Mouse (Mus musculus) midbrain, embryonic 12.5 days (tissue): ENCODE measurements around the gene Ccdc171. TPM values are rescaled to one million over a fixed set of nuclear protein-coding genes. Genes with fewer than 3 reads are reported as not detected.
"Not testable (repeated sequence)": the region's sequence is repeated elsewhere in the genome, so short reads cannot be mapped to it uniquely, and the experiment has no call there.

Experiments used
- ATAC-seq: fragments of 200-750 bp; cut with Nextera tagmentation; 2 replicates; pipeline ENCODE4 v1.8.0; 2017; ENCODE audit warnings: low read depth, moderate TSS enrichment, moderate library complexity; ENCODE audit not compliant: low FRiP score
- H3K27ac ChIP-seq: fragments of 300-500 bp; sonication (generic); replicated peaks from 2 replicates; pipeline ENCODE4 v1.5.1; 2016; ENCODE audit warnings: mild to moderate bottlenecking
- H3K27me3 ChIP-seq: fragments of 300-500 bp; sonication (generic); 2 replicates; pipeline ENCODE4 v1.6.1; 2016; ENCODE audit warnings: mild to moderate bottlenecking
- H3K36me3 ChIP-seq: fragments of 300-500 bp; sonication (generic); 2 replicates; pipeline ENCODE4 v1.6.1; 2016
- H3K4me1 ChIP-seq: fragments of 300-500 bp; sonication (generic); 2 replicates; pipeline ENCODE4 v1.6.1; 2016
- H3K4me2 ChIP-seq: fragments of 300-500 bp; sonication (generic); replicated peaks from 2 replicates; pipeline ENCODE4 v1.6.1; 2016; ENCODE audit warnings: mild to moderate bottlenecking, moderate library complexity
- H3K4me3 ChIP-seq: fragments of 300-500 bp; sonication (generic); 2 replicates; pipeline ENCODE4 v1.5.1; 2016; ENCODE audit warnings: mild to moderate bottlenecking
- H3K9ac ChIP-seq: fragments of 300-500 bp; sonication (generic); replicated peaks from 2 replicates; pipeline ENCODE4 v1.6.1; 2016; ENCODE audit warnings: mild to moderate bottlenecking, moderate library complexity
- H3K9me3 ChIP-seq: fragments of 300-500 bp; sonication (generic); 2 replicates; pipeline ENCODE4 v1.6.1; 2016; ENCODE audit warnings: mild to moderate bottlenecking
- WGBS: fragments of 180-500 bp; shearing (Covaris S2); methylation state at CpG from one replicate; pipeline ENCODE4 v1.1.7; 2016; 5-methylcytosine and 5-hydroxymethylcytosine counted together
- polyA plus RNA-seq: library from polyadenylated mRNA; unstranded; fragments of >200 nt; fragmentation: Nextera tagmentation; extraction: Ambion mirVana; gene quantifications from 2 replicates; pipeline ENCODE4 v1.2.1, GENCODE M21; 2016

Gene Ccdc171
- polyA plus RNA-seq, 1 experiment from 2014 or later, result 6.3 TPM

DNA sequence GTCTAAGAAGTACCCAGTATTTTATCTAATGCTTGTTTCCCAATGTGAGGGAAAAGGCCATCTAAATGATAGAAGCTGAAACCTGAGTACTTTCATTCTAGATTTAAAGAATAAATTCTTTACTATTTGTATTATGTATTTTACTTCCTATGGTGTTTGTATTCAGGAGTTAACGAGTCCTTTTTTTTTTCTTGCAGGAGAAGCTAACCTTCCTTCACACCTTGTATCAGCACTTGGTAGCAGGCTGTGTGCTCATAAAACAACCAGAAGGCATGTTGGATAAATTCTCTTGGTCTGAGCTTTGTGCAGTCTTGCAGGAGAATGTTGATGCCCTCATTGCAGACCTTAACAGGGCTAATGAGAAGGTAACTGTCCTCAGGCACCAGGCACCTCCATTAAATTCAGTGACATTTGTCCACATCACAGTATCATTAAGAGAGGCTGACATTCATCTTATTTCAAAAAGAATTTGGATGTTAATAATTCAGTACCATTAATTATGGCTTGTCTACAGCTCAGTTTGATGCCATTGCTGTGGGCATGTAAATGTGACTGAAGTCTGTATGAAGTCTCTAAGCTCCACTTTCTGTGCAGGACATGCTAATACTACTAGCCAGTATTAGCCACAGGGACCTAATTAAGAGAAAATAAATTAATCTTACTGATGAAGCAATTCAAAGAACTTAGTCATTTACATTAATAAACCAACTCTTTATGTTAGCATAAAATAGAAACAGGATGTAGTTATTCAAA is 136.3 kb downstream of the Ccdc171 start:
- no peak for ATAC-seq
- 100% methylated on average over 1 of the region's 1 CpGs for WGBS

DNA sequence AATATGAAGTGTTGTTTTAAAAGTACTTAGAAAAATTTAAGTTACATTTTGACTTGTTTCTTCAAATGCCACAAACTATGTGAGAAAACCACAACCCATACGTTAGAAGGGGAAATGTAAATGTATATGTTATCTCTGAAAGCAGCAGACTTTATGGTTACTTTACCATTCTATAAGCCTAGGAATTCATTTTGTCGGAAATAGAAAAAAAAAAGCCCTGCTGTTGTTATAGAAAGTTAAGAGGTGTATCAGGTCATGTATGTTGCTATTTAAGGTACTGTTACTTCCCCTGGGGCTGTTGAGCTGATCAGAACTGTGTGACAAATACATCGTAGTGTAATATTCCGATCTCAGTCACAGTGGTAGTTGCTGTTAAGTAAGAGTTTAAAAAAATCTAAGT is 137.0 kb downstream of the Ccdc171 start:
- H3K4me1 ChIP-seq, result no peaks in the 10 kb centered on the region
- no peaks in the 10 kb centered on the region for H3K9me3 ChIP-seq
- H3K27me3 ChIP-seq, result no peaks in the 10 kb centered on the region
- H3K4me3 ChIP-seq, result no peak overlapping the region
- H3K4me2 ChIP-seq, result no peak overlapping the region
- no peak overlapping the region for H3K9ac ChIP-seq
- ATAC-seq, result no peak
- H3K36me3 ChIP-seq, result no peaks in the 10 kb centered on the region
- WGBS, result 90% methylated on average over 4 of the region's 4 CpGs
- H3K27ac ChIP-seq, result no peak overlapping the region

More for the DNA sequence above, 136.3 kb downstream of the Ccdc171 start:
- Histone ChIP-seq H3K4me3 (no peak overlapping the region), H3K27me3 (no peaks in the 10 kb centered on the region), H3K27ac (no peak overlapping the region), H3K9ac (no peak overlapping the region), H3K4me2 (no peak overlapping the region), H3K9me3 (no peaks in the 10 kb centered on the region), H3K36me3 (no peaks in the 10 kb centered on the region), H3K4me1 (peaks cover 3% of the 10 kb centered on the region)

DNA sequence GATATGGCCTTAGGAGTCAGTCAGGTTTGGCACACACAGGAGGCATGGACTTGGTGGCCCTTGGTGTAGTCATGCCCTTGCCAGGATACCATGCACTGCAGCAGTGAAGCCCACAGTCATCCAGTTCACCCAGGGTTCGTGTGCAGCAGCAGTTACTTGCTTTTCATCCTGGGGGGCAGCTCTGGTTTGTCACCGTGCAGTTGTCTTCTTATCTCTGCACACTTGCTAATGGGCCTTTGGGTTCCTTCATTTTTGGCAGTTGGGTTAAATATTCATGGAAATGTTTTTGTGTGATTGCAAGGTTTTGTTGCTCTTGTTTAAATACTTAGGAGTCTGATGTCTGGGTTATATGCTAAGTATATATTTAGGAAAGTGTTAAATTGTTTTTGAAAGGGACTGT is 144.2 kb downstream of the Ccdc171 start:
- 85% methylated on average over 2 of the region's 2 CpGs for WGBS
- Histone ChIP-seq H3K9me3 (no peaks in the 10 kb centered on the region), H3K36me3 (no peaks in the 10 kb centered on the region), H3K4me2 (no peak overlapping the region), H3K27ac (no peak overlapping the region), H3K27me3 (no peaks in the 10 kb centered on the region), H3K4me1 (no peaks in the 10 kb centered on the region), H3K9ac (no peak overlapping the region), H3K4me3 (no peak overlapping the region)
- ATAC-seq, result no peak

DNA sequence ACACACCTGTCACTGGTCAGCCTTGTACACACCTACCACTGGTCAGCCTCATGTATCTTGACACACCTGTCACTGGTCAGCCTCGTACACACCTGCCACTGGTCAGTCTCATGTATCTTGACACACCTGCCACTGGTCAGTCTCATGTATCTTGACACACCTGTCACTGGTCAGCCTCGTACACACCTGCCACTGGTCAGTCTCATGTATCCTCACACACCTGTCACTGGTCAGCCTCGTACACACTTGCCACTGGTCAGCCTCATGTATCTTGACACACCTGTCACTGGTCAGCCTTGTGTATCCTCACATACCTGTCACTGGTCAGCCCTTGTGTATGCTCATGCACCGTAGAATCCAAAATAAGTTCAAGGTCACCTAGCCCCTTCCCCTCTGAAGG is 150.0 kb downstream of the Ccdc171 start:
- H3K27me3 ChIP-seq, H3K4me1 ChIP-seq, H3K9me3 ChIP-seq, H3K4me3 ChIP-seq, H3K36me3 ChIP-seq, H3K27ac ChIP-seq, ATAC-seq, H3K9ac ChIP-seq, H3K4me2 ChIP-seq: not testable (repeated sequence)
- 93% methylated on average over 4 of the region's 4 CpGs for WGBS

DNA sequence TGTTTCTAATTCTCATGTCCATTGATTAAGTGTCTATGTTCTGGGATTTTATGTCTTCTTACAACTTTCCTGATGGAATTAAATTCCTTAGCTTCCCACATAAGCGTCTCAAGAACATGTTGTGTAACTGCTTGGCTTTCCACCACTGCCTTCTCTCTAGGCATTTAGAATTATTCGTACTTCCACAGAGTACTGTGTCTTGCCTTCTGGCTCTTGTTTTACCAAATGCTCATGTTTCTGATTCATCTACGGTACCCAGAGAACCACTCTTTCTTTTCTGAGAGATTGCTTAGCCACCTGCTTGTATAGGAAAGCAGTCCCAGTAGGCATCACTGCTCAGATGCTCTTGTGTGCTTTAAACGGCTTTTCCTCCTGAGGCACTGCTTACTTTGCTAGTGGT is 151.1 kb downstream of the Ccdc171 start:
- no peaks in the 10 kb centered on the region for H3K27me3 ChIP-seq
- H3K4me2 ChIP-seq, result no peak overlapping the region
- no peaks in the 10 kb centered on the region for H3K36me3 ChIP-seq
- WGBS, result 90% methylated on average over 4 of the region's 4 CpGs
- no peak overlapping the region for H3K27ac ChIP-seq
- no peaks in the 10 kb centered on the region for H3K4me1 ChIP-seq
- ATAC-seq, result no peak
- H3K9ac ChIP-seq, result no peak overlapping the region
- H3K9me3 ChIP-seq, result no peaks in the 10 kb centered on the region
- no peak overlapping the region for H3K4me3 ChIP-seq

DNA sequence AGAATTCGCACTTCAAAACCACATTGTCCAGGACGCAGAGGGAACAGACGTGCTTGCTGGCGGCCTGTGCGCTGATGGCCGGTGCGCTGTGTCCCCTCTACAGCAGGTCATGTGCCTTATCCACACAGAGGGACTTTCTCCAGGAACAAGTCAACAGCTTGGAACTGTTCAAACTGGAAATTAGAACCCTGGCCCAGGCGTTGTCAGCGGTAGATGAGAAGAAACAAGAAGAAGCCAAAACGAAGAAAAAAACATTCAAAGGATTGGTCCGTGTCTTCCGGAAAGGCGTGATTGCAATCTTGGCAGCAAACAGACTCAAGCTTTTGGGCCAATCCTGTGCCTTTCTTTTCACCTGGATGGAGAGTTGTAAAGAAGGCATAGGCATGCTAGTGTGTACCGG is 155.7 kb downstream of the Ccdc171 start:
- no peak for ATAC-seq
- no peak overlapping the region for H3K4me3 ChIP-seq
- H3K9ac ChIP-seq, result no peak overlapping the region
- H3K4me1 ChIP-seq, result no peaks in the 10 kb centered on the region
- H3K36me3 ChIP-seq, result no peaks in the 10 kb centered on the region
- WGBS, result 95% methylated on average over 14 of the region's 14 CpGs
- no peaks in the 10 kb centered on the region for H3K27me3 ChIP-seq
- H3K9me3 ChIP-seq, result no peaks in the 10 kb centered on the region
- no peak overlapping the region for H3K27ac ChIP-seq
- no peak overlapping the region for H3K4me2 ChIP-seq

DNA sequence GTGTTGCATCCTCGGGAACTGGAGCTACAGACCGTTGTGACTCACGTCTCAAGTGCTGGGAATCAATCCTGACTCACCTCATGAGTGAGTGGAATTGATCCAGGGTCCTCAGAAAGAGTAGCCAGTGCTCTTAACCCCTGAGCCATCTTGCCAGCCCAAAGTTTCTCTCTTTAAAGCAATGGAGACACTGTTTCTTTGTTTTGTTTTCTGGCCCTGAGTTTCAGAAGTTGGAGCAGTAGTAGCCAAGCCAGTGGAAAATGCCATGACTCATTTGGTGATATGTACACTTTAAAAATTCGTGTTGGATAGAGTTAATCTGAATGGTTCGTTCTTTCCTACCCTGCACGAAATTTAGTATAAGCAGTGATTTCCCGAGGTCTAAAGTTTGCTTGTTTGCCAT is 157.5 kb downstream of the Ccdc171 start:
- no peaks in the 10 kb centered on the region for H3K36me3 ChIP-seq
- no peak overlapping the region for H3K9ac ChIP-seq
- no peak overlapping the region for H3K4me2 ChIP-seq
- 91% methylated on average over 7 of the region's 7 CpGs for WGBS
- H3K4me3 ChIP-seq, result no peak overlapping the region
- no peaks in the 10 kb centered on the region for H3K4me1 ChIP-seq
- no peaks in the 10 kb centered on the region for H3K27me3 ChIP-seq
- ATAC-seq, result no peak
- H3K9me3 ChIP-seq, result no peaks in the 10 kb centered on the region
- no peak overlapping the region for H3K27ac ChIP-seq

DNA sequence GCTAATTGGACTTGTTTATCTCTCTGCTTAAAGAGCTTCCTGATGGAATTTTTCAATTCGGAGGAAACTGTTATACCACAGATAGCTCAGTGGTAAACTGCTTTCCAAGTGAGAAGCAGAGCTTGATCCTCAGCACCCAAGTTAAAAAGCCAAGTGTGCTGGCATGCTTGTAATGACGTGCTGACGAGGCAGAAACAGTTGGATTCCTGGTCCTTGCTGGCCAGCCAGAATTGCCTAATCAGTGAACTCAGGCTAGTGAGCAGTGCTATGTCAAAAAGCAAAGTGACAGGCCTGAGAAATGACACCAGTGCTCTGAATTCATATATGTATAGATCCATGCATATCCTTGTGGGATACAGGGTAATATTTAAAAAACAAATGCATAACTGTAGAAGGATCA is 174.8 kb downstream of the Ccdc171 start:
- H3K4me3 ChIP-seq, result no peak overlapping the region
- no peak overlapping the region for H3K4me2 ChIP-seq
- no peaks in the 10 kb centered on the region for H3K27me3 ChIP-seq
- no peak for ATAC-seq
- WGBS, result 80% methylated on average over 3 of the region's 3 CpGs
- H3K4me1 ChIP-seq, result no peaks in the 10 kb centered on the region
- no peak overlapping the region for H3K27ac ChIP-seq
- H3K36me3 ChIP-seq, result no peaks in the 10 kb centered on the region
- H3K9ac ChIP-seq, result no peak overlapping the region
- no peaks in the 10 kb centered on the region for H3K9me3 ChIP-seq

DNA sequence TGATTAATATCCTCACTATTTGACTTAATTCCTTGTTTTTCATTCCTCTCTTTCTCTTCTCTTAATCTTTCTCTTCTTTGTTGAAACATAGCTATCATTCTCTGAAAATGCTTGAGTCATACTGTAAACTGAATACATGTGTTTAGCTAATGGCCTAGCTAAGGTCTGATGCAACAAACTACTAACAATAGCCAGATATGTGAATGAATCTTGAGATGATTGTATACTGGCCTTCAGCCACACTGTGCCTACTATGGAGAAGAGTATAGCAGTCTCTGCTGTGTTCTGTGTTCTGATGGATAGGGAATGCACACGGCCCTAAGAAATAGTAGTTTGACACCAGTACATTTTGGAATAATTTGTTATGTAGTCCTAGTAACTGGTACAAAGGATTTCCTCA is 191.7 kb downstream of the Ccdc171 start:
- Histone ChIP-seq H3K27me3 (no peaks in the 10 kb centered on the region), H3K4me2 (no peak overlapping the region), H3K4me3 (no peak overlapping the region), H3K4me1 (peaks cover 4% of the 10 kb centered on the region; the same call in 1 of the 2 replicates), H3K9me3 (no peaks in the 10 kb centered on the region), H3K36me3 (no peaks in the 10 kb centered on the region), H3K9ac (no peak overlapping the region), H3K27ac (no peak overlapping the region)
- WGBS, result 92% methylated on average over 1 of the region's 1 CpGs
- ATAC-seq, result no peak

DNA sequence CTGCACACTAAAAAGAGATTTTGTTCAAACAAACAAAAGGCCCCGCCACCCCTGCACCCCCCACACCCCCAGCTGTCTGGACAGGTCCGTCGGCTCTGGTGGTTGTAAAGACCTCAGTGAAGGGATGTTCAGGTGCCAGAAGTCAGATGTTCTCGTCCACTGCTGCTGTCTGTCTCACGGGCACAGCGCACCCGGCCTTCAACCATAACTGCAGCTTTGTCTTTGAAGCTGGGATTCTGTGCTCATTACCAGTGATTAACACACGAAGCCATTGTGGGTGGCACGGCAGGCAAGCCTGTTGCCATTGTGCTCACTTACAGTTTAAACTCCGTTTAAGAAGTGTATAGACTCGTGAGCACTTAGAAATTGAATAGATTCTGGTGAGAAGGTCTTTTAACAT is 194.5 kb downstream of the Ccdc171 start:
- no peaks in the 10 kb centered on the region for H3K9me3 ChIP-seq
- H3K27ac ChIP-seq, result no peak overlapping the region
- peaks cover 4% of the 10 kb centered on the region; the same call in 1 of the 2 replicates for H3K4me1 ChIP-seq
- no peak overlapping the region for H3K4me3 ChIP-seq
- no peaks in the 10 kb centered on the region for H3K36me3 ChIP-seq
- H3K4me2 ChIP-seq, result no peak overlapping the region
- no peaks in the 10 kb centered on the region for H3K27me3 ChIP-seq
- H3K9ac ChIP-seq, result no peak overlapping the region
- no peak for ATAC-seq
- WGBS, result 54% methylated on average over 11 of the region's 11 CpGs

DNA sequence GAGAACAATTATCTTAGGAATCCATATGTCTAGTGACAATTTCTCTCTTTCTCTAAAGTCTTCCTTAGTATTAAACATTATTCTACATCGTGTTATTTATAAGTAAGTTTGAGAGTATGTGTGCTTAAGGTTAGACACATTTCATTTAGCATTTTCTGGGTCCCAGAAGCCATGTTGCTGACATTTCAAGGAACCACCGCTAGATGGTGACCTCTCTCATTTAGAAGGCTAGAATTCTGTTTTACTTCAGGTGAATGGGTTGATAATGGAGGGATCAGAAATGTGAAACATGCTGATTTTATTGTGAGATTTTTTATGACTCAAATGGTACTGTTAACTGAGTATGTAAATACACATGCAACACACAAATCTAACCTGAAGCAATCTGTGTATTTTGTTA is 199.8 kb downstream of the Ccdc171 start:
- Histone ChIP-seq H3K9ac (no peak overlapping the region), H3K27me3 (no peaks in the 10 kb centered on the region), H3K4me1 (no peaks in the 10 kb centered on the region), H3K4me3 (no peak overlapping the region), H3K36me3 (no peaks in the 10 kb centered on the region), H3K4me2 (no peak overlapping the region), H3K9me3 (no peaks in the 10 kb centered on the region), H3K27ac (no peak overlapping the region)
- ATAC-seq, result no peak
- WGBS, result 5% methylated on average over 2 of the region's 2 CpGs

DNA sequence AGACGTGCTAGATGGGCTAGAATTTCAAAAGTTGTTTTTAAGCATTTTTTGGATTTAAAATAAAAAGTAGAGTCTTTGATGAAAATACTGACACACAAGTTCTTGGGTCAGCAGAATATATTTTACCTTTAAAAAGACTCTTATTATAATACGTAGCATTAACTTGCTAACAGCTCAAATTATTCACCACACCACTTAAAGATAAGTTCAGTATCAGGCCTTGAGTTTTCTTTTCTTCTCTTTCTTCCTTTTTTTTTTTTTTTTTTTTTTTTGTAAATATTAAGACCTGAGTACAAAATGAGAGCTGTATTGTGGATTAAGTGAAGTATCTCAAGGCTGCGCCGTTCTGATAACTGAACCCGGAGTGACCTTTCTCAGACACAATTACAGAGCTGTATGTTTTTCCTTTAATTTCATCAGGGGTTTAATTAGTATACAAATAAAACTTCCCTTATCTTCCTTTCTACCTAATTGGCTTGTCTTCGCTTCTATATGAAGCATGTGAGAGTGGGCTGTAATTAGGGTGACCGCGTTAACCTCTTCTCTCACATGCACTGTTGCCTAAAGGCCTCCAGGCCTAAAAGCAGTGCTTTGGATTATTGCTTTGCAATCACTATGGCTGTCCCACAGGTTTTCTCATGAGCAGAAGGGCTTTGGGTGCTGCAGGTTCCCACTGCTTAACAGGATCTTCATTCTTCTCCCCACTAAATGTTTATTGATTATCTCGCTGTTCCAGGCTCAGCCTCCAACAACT is 214.0 kb downstream of the Ccdc171 start:
- no peak overlapping the region for H3K4me2 ChIP-seq
- no peak overlapping the region for H3K27ac ChIP-seq
- H3K9me3 ChIP-seq, result no peaks in the 10 kb centered on the region
- peaks cover 7% of the 10 kb centered on the region; the same call in 1 of the 2 replicates for H3K4me1 ChIP-seq
- H3K36me3 ChIP-seq, result no peaks in the 10 kb centered on the region
- no peaks in the 10 kb centered on the region for H3K27me3 ChIP-seq
- H3K4me3 ChIP-seq, result no peak overlapping the region
- H3K9ac ChIP-seq, result no peak overlapping the region
- 76% methylated on average over 9 of the region's 9 CpGs for WGBS
- ATAC-seq, result peak; percentile 65; the same call in 1 of the 2 replicates
